Mouse (Mus musculus) liver, adult 2 months (tissue): ENCODE measurements around the gene Hist1h2an.

ENCODE experiments used
- CTCF ChIP-seq: fragments of 200-500 bp; IDR thresholded peaks from 2 replicates; pipeline ENCODE4 v1.5.1; 2011; ENCODE audit warnings: low read depth, low read length, control low read depth
- POLR2A ChIP-seq: fragments of 200-500 bp; IDR thresholded peaks from 2 replicates; pipeline ENCODE4 v1.6.1; 2011; ENCODE audit warnings: low read length, control low read depth; ENCODE audit not compliant: insufficient read depth; ENCODE audit errors: extremely low read depth

GRCm38 (mm10) chr13:21786189-21786898 lies 674 bp downstream of the Hist1h2an start:
- no peak for TF ChIP-seq CTCF
- TF ChIP-seq POLR2A, result no peak
